Comparison of ENCODE assay signal across 8 mouse cellular contexts in genomic region chr13:58471704-58472103, GRCm38 (mm10).
DNase-seq lines count a peak whose midpoint lies in the region; ATAC-seq lines count a peak whose summit lies in the region.

No protein-coding gene starts in this region.

- H3K27ac ChIP-seq in heart, embryonic 16.5 days (ENCODE audit: low read length), result no peak overlapping the region
- no peak overlapping the region for H3K27ac ChIP-seq in forebrain, embryonic 12.5 days
- H3K27ac ChIP-seq in limb, embryonic 11.5 days (replicated peaks; ENCODE audit: low read depth, low read length), result no peak overlapping the region

- peaks cover 5% of the 10 kb centered on the region; the same call in 1 of the 2 replicates for H3K4me1 ChIP-seq in heart, embryonic 16.5 days (ENCODE audit: control insufficient read depth, insufficient read depth, low read length)
- peaks cover 12% of the 10 kb centered on the region for H3K4me1 ChIP-seq in forebrain, embryonic 12.5 days
- H3K4me1 ChIP-seq in limb, embryonic 11.5 days (ENCODE audit: control insufficient read depth, insufficient read depth, low read length), result peaks cover 6% of the 10 kb centered on the region; the same call in 1 of the 2 replicates

- no peak for DNase-seq in heart, postnatal 25 days (ENCODE audit: low spot score)
- peak; percentile 81 for DNase-seq in ES-CJ7 (ENCODE audit: low read depth, low spot score)
- peak; percentile 47 for DNase-seq in limb, embryonic 11.5 days (ENCODE audit: low spot score)
- peak; percentile 50 to 57 for DNase-seq in natural killer cell, adult 2 months (ENCODE audit: low spot score in 2 of 2)
- no peak for DNase-seq in adrenal gland, postnatal 14 days
- DNase-seq in urinary bladder, postnatal 4 days (ENCODE audit: low spot score in 2 of 2), result no peak

- H3K4me3 ChIP-seq in heart, embryonic 16.5 days (ENCODE audit: low read length), result peak overlapping the region; percentile 52
- peak overlapping the region; percentile 30 for H3K4me3 ChIP-seq in forebrain, embryonic 12.5 days (replicated peaks)
- no peak overlapping the region for H3K4me3 ChIP-seq in limb, embryonic 11.5 days (ENCODE audit: low read depth, low read length)

- no peaks in the 10 kb centered on the region for H3K36me3 ChIP-seq in heart, embryonic 16.5 days (ENCODE audit: control insufficient read depth, insufficient read depth)
- no peaks in the 10 kb centered on the region for H3K36me3 ChIP-seq in forebrain, embryonic 12.5 days (replicated peaks)
- no peaks in the 10 kb centered on the region for H3K36me3 ChIP-seq in limb, embryonic 11.5 days (ENCODE audit: control insufficient read depth, insufficient read depth, low read length)

- H3K9me3 ChIP-seq in heart, embryonic 16.5 days (replicated peaks; ENCODE audit: control insufficient read depth, low read length), result peaks cover 7% of the 10 kb centered on the region
- no peaks in the 10 kb centered on the region for H3K9me3 ChIP-seq in forebrain, embryonic 12.5 days
- H3K9me3 ChIP-seq in limb, embryonic 11.5 days (ENCODE audit: control insufficient read depth, low read length), result no peaks in the 10 kb centered on the region

- H3K4me2 ChIP-seq in heart, embryonic 16.5 days (ENCODE audit: low read depth, low read length), result peak overlapping the region; percentile 62
- peak overlapping the region; percentile 52 for H3K4me2 ChIP-seq in forebrain, embryonic 12.5 days
- H3K4me2 ChIP-seq in limb, embryonic 11.5 days (ENCODE audit: low read depth, severe bottlenecking), result no peak overlapping the region

- H3K9ac ChIP-seq in heart, embryonic 16.5 days (ENCODE audit: low read length), result peak overlapping the region; percentile 45
- H3K9ac ChIP-seq in forebrain, embryonic 12.5 days, result 0 out of 2 replicates have a peak overlapping the region, but pooled peaks have one; percentile 30
- H3K9ac ChIP-seq in limb, embryonic 11.5 days (ENCODE audit: low read length), result no peak overlapping the region

- WGBS in heart, embryonic 16.5 days, result 7% methylated on average over 16 of the region's 16 CpGs
- WGBS in forebrain, embryonic 12.5 days, result 2% methylated on average over 16 of the region's 16 CpGs
- WGBS in limb, embryonic 11.5 days, result 13% methylated on average over 16 of the region's 16 CpGs

- intact Hi-C loops in heart, postnatal 25 days (cut with DNase I), result no loop called here

- ATAC-seq in heart, embryonic 16.5 days (replicated peaks; ENCODE audit: extremely low read depth, insufficient read depth, low FRiP score), result no peak
- ATAC-seq in forebrain, embryonic 12.5 days (ENCODE audit: low FRiP score), result no peak
- no peak for ATAC-seq in limb, embryonic 11.5 days (ENCODE audit: insufficient number of reproducible peaks, low FRiP score, low TSS enrichment, low read depth)

- H3K27me3 ChIP-seq in heart, embryonic 16.5 days (ENCODE audit: control insufficient read depth, insufficient read depth, low read length), result 0 out of 2 replicates have a peak, but pooled peaks cover 8% of the 10 kb centered on the region
- H3K27me3 ChIP-seq in forebrain, embryonic 12.5 days, result peaks cover 14% of the 10 kb centered on the region
- peaks cover 14% of the 10 kb centered on the region; the same call in 1 of the 2 replicates for H3K27me3 ChIP-seq in limb, embryonic 11.5 days (ENCODE audit: control insufficient read depth, insufficient read depth, low read length)

Comparison
In these comparisons a context has a peak if more than half of its experiments do, and no peak if none do; other contexts are left out.
1. DNase-seq: peak in ES-CJ7 (single experiment), limb, embryonic 11.5 days (single experiment) and natural killer cell, adult 2 months (2 of 2); none in heart, postnatal 25 days (single experiment), adrenal gland, postnatal 14 days (single experiment) and urinary bladder, postnatal 4 days (0 of 2).